Mouse (Mus musculus): Measurements from ENCODE around the gene Sez6l.
A peak's percentile ranks its signal among the peaks of the same experiment; 100 is the strongest.

Sez6l gene

DNA sequence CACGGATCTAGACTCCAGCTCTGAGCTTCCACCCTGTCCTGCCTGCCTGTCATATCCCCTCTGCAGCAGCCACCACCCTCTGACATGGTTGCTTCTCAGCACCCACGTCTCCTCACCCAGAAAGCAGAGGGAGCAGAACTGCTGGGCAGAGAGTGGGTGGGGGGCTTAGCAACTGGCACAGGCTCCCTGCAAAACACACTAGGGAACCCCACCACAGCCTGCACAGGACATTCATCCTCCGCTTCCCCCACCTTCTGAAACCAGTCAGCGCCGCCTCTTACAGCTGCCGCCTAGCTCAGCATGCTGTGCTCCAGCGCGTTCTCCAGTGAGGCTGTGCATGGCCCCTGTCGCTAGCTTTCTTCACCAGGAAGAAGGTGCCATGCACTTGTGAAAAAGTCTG, 187.6 kb downstream of the Sez6l start:
- DNase-seq (ENCODE audit: low spot score in 2 of 2), result no peak

DNA sequence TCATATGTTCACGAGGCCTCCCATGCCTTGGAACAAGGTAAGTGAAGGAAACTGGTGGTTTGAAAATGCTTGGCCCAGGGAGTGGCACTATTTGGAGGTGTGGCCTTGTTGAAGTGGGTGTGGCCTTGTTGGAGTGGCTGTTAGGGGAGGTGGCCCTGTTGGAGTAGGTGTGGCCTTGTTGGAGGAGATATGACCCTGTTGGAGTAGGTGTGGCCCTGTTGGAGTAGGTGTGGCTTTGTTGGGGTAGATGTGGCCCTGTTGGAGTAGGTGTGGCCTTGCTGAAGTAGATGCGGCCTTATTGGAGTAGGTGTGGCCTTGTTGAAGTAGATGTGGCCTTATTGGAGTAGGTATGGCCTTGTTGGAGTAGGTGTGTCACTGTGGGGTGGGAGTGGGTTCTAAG, 191.0 kb downstream of the Sez6l start:
- DNase-seq (ENCODE audit: low spot score in 2 of 2), result no peak

DNA sequence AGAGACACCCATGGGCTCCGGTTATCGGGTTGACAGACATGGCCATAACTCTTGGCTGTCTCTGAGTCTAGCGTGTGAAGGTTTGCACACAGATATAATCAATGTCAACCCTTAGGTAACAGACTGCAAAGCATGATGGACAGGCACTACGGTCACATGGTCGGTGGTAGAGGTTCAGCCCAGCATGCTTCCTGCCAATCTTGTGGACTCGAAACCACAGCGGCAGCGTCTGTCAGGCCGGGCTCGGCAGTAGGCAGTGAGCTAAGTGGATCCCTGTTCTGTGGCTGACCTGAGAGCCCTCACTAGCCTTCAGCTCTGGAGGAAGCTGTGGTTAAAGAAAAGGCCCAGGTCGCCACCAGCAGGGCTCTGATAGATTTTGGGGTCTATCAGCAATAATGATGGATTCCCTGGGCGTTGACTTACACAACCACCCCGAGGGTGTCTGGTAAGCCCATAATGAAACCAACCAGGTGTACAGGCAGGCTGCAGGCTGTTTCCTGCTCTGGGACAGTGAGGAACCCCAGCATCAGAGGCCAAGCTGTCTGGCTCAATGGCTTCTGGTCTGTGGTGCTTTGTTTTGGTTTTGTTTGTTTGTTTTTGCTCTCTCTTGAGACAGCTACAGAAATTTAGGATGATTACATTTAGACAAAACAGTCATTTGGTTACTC, 192.0 kb downstream of the Sez6l start:
- peak; percentile 53 to 62 for DNase-seq (ENCODE audit: low spot score in 2 of 2)

DNA sequence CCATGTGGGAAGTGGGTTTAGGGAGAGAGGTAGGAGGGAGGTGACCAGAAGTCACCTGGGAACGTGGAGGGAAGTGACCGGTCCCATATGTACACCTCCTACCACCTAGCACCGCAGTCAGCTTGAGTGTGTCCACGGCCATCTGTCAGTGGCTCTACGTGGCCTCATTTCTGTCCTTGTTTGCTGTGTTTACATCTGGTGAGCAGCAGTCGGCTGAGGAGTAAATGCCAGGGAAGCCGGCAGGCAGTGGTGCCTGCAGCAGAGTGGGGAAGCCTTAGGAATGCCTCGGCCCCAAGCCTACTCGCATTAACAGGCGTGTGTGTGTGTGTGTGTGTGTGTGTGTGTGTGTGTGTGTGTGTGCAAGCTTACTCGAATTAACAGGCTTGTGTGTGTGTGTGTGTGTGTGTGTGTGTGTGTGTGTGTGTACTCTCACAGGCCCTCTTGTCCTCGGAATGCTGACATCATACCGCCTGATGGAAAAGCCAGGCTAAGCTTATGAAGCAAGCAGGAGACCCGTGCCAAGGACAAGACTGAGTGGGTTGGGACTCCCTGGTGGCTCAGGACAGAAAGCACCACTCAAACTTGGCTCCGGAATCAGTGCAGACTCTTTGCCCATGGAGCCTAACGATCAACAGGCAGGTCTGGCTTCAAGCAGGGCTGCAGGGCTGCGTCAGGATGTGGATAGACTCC, 194.2 kb downstream of the Sez6l start:
- no peak for DNase-seq (ENCODE audit: low spot score in 2 of 2)

DNA sequence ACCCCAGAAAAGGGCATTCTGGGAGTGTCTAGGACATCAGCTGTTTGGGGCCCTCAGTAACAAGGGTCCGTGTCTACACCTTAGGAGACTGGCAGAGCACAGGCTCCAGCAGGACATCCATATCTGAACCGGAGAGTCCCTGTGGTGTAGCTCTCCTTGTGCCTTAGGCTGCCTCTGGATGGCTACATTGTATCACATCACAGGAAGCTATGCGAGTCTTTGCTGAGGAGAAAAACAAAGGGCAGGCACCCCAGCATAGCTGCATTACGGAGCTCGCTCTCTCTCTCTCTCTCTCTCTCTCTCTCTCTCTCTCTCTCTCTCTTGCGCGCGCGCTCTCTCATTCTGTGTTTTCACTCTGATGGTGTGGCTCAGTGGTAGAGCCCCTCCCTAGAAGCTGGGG, 194.9 kb downstream of the Sez6l start:
- no peak for DNase-seq (ENCODE audit: low spot score in 2 of 2)

DNA sequence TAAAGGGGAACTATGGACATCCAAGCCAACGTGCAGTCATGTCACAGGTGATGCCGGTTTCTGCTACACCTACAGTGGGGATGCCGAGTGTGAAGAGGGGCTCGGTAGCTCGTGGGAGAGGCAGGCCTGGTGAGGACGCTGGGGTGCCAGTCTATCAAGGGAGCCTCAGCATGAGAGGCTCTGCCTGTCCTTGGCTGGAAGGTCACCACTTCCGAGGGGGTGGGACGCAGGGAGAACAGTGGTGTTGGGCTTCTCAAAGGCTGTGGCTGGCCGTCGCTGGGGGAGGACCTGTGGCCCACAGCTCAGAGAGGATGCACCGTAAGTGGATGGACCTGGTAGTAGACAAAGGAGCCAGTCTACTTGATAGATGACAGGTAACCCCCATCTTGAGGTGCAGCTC, 195.8 kb downstream of the Sez6l start:
- no peak for DNase-seq (ENCODE audit: low spot score in 2 of 2)

DNA sequence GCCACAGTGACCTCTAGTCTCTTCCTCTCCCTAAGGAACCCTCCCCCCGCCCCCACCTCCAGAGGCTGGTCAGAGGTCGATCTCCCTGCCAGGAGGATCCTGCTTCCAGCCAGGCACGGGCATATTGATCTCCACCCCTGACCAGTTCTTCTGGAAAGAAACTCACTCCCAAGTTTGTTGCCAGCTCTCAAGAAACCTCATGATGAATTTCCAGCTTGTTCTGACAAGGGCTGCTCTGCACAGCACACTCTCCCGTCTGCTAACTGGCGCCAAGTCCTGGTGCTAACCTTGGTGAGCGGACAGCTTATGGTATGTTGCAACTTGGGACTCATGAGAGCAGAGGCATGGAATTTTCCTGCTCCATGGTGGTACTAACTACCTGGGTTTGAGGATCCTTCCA, 198.3 kb downstream of the Sez6l start:
- DNase-seq (ENCODE audit: low spot score in 2 of 2), result no peak

DNA sequence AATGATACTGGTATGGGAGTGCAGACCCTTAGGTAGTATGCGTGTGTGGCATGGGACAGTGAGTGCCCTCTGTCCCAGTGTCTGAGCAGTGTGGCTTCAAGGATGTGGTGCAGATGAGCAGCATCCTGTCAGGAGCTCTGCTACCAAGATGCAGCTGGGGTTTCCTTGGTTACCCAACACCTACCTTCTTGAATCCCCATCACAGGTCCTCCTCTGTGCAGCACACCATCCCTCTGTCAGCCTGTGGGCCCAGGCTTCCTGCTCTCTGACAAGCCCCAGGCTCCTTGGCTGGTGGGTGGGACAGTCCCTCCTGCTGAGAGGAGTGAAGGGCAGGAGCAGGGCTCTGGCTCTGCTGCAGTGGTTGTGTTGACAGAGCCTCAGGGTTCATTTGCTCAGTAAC, 199.6 kb downstream of the Sez6l start:
- no peak for DNase-seq (ENCODE audit: low spot score in 2 of 2)

DNA sequence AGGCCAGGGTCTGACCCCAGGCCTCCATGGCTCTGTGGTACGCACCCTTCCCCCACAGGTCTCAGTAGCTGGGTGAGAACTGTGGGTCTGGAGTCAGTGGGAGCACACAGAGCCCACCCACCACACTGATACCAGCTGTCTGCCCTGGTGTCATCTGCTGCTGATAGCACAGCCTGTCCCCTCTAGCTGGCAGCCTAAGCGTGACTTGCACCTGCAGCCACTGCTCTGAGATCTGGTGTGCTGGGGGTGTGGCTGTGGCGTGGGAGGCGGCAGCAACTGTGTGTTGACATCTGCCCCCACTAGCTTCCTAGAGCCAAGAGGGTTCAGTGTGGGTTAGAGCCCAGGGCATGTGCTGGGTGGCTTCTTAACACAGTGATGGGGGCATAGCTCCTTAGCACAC, 200.9 kb downstream of the Sez6l start:
- no peak for DNase-seq (ENCODE audit: low spot score in 2 of 2)

DNA sequence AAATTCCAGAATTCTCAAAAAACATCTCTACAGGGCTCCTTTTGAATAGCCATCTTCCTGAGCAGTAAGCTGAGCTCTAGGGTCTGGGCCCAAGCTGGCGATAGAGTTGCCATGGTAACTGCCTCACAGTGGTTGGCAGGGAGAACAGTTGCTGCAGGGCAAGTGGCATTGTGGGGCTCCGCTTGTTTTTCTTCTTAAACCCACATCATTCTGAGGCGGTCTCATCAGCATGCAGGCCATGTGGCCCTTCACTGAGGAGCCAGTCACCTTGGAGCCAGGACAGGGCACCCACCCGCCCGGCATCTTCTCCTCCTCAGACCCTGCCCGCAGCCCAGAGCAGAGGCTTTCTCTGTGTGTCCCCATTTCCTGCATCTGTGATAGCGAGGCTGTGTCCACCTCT, 205.1 kb downstream of the Sez6l start:
- no peak for DNase-seq (ENCODE audit: low spot score in 2 of 2)

DNA sequence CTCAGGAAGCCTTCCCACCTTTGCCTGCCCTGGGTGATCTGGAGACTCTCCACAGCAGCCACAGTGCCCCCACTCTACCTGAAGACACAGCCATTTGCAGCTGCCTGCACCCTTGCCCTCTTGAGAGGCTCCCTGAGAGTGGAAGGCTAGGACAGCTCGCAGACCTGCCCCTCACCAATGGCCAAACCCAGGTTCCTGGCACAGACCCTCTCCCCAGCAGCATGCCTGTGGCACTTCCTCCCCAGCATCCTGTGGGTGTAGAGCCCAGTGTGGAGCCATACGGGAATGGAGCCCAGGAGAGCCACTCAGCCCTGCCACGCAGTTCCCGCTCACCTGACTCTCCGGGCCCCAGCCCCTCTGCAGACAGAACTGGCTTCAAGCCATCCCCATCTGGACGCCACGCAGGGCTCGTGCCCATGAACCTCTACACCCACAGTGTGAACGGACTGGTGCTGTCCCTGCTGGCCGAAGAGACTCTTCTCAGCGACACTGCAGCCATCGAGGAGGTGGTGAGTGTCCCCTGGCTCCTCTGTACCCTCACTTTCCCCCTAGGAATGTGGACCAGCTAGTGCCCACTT, 206.7 kb downstream of the Sez6l start:
- DNase-seq (ENCODE audit: low spot score in 2 of 2), result no peak

DNA sequence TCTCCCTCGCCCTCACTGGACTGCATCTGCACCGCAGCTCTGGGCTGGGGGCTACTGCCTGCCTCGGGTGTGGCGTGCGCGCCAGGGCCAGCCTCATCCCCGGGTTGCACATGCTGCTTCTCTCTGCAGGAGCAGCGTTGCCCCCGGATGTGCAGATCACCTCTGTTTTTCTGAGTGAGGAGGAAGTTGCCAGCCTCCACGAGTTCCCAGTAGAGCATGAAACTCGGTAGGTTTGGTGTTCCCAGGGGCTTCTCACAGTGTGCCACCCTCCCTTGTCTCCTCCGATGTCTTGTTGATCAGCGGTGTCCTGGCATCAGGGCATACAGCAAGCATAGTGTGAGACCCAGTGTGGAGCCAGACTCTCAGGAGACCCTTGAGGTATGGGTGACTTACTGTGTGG, 207.7 kb downstream of the Sez6l start:
- DNase-seq (ENCODE audit: low spot score in 2 of 2), result no peak

Data from natural killer cell, adult 2 months (primary cell).